Mouse (Mus musculus): Measurements from ENCODE around the gene Pnma1. TPM values are rescaled to one million over a fixed set of nuclear protein-coding genes. Genes with fewer than 3 reads are reported as not detected.
A peak's percentile ranks its signal among the peaks of the same experiment; 100 is the strongest.

Gene Pnma1
- polyA plus RNA-seq, 1 experiment from 2014 or later, result 0.16 TPM

DNA sequence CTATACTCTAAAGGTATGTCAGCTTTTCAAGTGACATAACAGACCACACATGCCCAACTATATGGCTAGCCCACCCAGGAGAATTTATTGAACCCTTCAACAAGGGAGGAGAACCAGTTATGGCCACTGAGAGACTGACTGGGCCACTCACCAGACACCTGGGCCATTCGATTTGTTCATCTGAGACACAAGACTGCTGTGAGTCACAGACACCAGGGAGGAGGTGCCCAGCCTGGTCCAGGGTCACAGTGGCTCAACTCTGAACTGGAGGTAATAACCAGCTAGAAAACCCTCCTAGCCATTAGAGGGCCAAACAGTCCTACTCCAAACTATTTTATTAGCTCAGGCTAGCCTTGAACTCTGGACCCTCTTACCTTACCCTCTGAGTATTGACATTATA is 29.8 kb upstream of the Pnma1 start:
- peak overlapping the region; percentile 87 for H3K4me2 ChIP-seq
- no peak overlapping the region for H3K4me3 ChIP-seq (replicated peaks)
- ATAC-seq (ENCODE audit: insufficient read depth), result no peak
- H3K9ac ChIP-seq, result peak overlapping the region; percentile 80; the same call in 1 of the 2 replicates
- peaks cover 97% of the 10 kb centered on the region for H3K4me1 ChIP-seq (replicated peaks)
- H3K27ac ChIP-seq (replicated peaks), result peak overlapping the region; percentile 99
- no peaks in the 10 kb centered on the region for H3K27me3 ChIP-seq
- H3K9me3 ChIP-seq (replicated peaks), result no peaks in the 10 kb centered on the region
- WGBS (ENCODE audit: insufficient replicate concordance), result 36% methylated on average over 1 of the region's 1 CpGs
- peaks cover 31% of the 10 kb centered on the region for H3K36me3 ChIP-seq (replicated peaks)

DNA sequence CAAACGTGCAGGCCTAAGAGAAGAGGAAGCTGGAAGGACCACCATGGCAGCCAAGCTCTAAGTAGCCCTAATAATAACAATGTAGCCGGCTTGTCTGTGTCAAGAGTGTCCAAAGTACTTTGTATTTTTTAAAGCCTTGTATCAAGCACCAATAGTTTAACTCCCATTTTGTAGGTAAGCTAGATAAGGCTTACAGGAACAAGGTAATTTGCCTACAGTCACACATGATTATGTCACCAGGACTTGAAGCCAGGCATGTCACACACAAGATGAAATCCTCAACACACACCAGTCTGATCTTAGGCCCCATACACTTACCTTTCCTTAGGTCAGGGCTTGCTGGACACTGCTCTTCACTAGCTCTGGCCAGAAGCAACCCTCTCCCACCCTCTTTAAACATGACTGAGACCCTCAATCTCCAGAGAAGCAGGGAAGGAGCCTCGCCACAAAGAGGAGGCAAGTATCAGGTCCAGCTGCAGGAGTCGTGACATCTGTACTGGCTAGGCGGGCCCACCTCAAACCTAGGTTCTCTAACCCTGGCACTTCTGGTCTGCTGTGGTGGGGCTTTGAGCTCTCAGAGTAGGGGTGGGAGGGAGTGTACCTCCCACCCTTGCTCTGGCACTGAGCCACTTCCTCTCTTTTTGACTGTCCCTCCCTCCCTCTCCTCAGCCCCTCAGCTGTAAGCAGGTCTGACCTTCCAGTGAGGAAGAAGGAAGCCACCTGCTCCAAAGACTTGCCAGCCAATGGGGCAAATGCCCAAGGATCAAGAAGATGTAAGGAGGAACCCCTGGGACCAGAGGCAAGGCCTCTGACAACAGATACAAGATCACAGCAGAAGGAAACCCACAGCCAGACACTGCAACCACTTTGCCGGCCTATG is 28.8 kb upstream of the Pnma1 start:
- peaks cover 35% of the 10 kb centered on the region for H3K36me3 ChIP-seq (replicated peaks)
- ATAC-seq (ENCODE audit: insufficient read depth), result no peak
- WGBS (ENCODE audit: insufficient replicate concordance), result 21% methylated on average over 6 of the region's 6 CpGs
- peak overlapping the region; percentile 99 for H3K27ac ChIP-seq (replicated peaks)
- H3K9ac ChIP-seq, result peak overlapping the region; percentile 80
- H3K9me3 ChIP-seq (replicated peaks), result no peaks in the 10 kb centered on the region
- peak overlapping the region; percentile 62 for H3K4me3 ChIP-seq (replicated peaks)
- H3K4me1 ChIP-seq (replicated peaks), result peaks cover 98% of the 10 kb centered on the region
- H3K27me3 ChIP-seq, result no peaks in the 10 kb centered on the region
- H3K4me2 ChIP-seq, result peak overlapping the region; percentile 87

DNA sequence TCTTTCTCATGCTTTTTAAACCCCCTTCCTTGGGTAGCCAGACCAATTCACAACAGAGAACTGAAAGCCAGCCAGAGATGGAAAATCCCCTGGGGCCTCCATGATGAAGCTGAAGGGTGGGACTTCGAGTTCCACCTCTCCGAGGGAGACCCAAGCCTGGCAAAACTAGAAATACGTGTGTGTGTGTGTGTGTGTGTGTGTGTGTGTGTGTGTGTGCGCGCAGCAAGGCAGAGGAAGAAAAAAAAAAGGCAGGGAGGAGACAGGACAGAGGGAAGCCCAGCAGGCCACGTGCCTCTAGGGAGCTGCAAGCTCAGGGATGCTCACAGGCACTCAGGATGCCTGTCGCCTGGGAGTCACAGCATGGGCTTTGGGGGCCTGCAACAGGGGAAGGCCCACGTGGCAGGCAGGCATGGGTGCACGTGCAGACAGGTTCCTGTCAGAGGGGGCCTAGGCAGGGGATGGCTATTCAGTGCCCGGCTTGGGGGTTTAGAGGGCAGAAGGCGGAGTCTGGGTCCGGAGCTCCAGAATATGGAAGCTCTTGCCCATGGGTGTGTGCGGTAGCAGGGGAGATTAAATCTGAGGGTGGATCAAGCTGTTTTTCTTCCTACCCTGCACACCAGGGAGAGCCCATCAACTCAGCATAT is 28.0 kb upstream of the Pnma1 start:
- H3K9ac ChIP-seq, result peak overlapping the region; percentile 80
- peak overlapping the region; percentile 99 for H3K27ac ChIP-seq (replicated peaks)
- peaks cover 97% of the 10 kb centered on the region for H3K4me1 ChIP-seq (replicated peaks)
- no peaks in the 10 kb centered on the region for H3K9me3 ChIP-seq (replicated peaks)
- WGBS (ENCODE audit: insufficient replicate concordance), result 3% methylated on average over 13 of the region's 13 CpGs
- peak overlapping the region; percentile 62 for H3K4me3 ChIP-seq (replicated peaks)
- peak; percentile 35 for ATAC-seq (ENCODE audit: insufficient read depth)
- H3K27me3 ChIP-seq, result no peaks in the 10 kb centered on the region
- peaks cover 35% of the 10 kb centered on the region for H3K36me3 ChIP-seq (replicated peaks)
- H3K4me2 ChIP-seq, result peak overlapping the region; percentile 87

DNA sequence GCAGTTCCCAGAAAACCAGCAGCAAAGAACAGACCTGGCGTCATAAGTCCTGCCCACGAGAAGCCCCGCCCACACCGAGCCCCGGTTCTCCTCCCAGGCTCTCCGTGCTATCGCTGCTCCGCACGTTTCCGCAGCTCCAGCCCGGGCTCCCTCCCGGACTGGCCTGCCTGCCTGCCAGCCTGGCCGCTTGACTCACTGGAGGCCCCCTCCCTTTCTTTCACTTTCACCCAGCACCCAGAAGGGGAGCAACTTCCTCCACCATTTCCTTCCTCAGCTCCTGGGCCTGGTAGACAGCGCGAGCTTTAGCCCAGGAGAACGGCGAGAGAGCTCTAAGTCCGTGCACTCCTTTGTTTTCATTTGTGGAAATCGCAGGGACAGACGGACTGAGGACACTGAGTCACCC is 27.4 kb upstream of the Pnma1 start:
- WGBS (ENCODE audit: insufficient replicate concordance), result 0% methylated on average over 20 of the region's 20 CpGs

DNA sequence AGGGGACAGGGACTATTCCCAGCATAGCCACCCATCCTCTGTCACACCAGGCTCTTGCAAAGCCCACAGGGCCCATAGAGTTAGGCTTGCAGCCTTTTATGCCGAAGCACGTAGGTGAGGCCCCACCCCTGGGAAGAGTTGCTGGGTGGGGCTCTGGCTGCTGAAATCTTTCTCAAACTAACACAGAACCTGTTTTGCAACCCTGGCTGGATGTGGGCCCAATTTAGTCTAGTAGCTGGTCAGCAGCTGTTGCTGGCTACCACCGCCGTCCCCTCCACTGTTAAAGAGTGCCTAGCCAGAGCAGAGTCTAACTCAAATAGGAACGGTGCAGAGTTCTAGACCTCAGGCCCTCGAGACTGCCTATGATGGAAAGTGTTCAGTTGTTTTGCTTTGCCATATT is 26.6 kb upstream of the Pnma1 start:
- Histone ChIP-seq H3K4me1 (replicated peaks) (peaks cover 92% of the 10 kb centered on the region), H3K27me3 (no peaks in the 10 kb centered on the region), H3K4me2 (peak overlapping the region; percentile 87), H3K36me3 (replicated peaks) (peaks cover 47% of the 10 kb centered on the region), H3K9ac (peak overlapping the region; percentile 41), H3K27ac (replicated peaks) (peak overlapping the region; percentile 99), H3K4me3 (replicated peaks) (peak overlapping the region; percentile 62), H3K9me3 (replicated peaks) (no peaks in the 10 kb centered on the region)
- ATAC-seq (ENCODE audit: insufficient read depth), result peak; percentile 10; the same call in 1 of the 2 replicates
- 36% methylated on average over 6 of the region's 6 CpGs for WGBS (ENCODE audit: insufficient replicate concordance)

More for the DNA sequence above, 27.4 kb upstream of the Pnma1 start:
- Histone ChIP-seq H3K4me2 (peak overlapping the region; percentile 87), H3K27me3 (no peaks in the 10 kb centered on the region), H3K4me1 (replicated peaks) (peaks cover 95% of the 10 kb centered on the region), H3K27ac (replicated peaks) (peak overlapping the region; percentile 99), H3K36me3 (replicated peaks) (peaks cover 39% of the 10 kb centered on the region), H3K9ac (peak overlapping the region; percentile 80), H3K9me3 (replicated peaks) (no peaks in the 10 kb centered on the region), H3K4me3 (replicated peaks) (peak overlapping the region; percentile 62)
- peak; percentile 89 for ATAC-seq (ENCODE audit: insufficient read depth)

DNA sequence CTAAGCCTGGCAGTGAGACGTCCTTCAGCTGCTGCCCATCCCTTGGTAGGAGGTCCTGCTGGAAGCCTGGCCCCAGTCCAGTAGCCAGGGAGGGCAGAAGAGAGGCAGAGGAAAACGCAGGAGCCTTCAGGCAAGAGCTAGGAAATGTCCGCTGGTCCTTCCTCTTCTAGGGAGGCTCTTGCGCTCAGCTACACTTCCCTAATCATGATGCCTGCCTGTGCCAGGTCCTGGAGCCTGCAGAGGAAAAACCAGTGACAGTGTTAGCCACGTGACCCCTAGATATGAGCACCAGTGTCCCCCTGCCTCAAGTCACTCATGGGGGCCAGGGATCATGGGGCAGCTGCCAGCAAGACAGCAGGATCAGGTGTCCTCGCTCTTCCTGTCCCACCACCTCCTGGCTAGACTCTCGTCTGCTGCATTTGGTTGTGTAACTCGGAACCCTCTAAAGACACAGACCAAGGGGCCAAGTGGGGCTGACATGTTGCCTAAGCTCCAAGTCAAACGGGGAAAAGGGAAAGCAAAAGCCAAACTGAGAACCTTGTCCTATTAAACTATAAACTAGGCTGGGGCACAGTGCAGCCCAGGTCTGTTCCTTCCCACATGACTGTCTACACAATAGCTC is 26.0 kb upstream of the Pnma1 start:
- H3K9ac ChIP-seq, result peak overlapping the region; percentile 41
- H3K4me3 ChIP-seq (replicated peaks), result peak overlapping the region; percentile 62
- ATAC-seq (ENCODE audit: insufficient read depth), result no peak
- peaks cover 53% of the 10 kb centered on the region for H3K36me3 ChIP-seq (replicated peaks)
- WGBS (ENCODE audit: insufficient replicate concordance), result 50% methylated on average over 9 of the region's 9 CpGs
- H3K4me2 ChIP-seq, result peak overlapping the region; percentile 87
- H3K27me3 ChIP-seq, result no peaks in the 10 kb centered on the region
- no peaks in the 10 kb centered on the region for H3K9me3 ChIP-seq (replicated peaks)
- peak overlapping the region; percentile 99 for H3K27ac ChIP-seq (replicated peaks)
- H3K4me1 ChIP-seq (replicated peaks), result peaks cover 86% of the 10 kb centered on the region

DNA sequence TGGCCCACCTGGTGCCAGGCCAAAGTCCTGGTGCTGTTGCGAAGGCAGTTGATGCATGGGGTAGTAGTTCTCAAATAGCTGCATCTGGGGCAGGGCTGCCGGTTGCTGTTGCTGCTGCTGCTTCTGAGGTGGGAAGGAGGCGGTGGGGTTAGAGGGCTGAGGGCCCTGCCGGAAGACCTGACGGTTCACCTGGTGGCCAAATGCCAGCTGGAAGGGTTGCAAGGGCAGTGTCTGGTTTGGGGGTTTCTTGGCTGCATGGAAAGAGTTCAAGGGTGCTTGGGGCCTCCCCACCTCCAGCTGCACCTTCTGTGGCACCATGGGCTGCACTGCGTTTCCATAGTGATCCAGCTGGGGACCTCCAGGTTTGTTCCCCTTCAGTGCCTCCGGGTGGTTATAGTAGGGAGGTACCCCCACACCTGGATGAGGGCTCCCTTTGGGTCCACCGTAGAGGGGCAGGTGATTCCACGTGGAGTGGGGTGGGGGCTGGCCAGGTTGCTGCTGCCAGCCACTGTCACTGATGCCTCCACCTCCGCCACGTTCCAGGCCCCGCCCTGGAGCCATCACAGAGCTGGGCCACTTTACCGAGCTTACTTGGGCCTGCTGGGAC is 25.1 kb upstream of the Pnma1 start:
- no peak for ATAC-seq (ENCODE audit: insufficient read depth)
- H3K4me1 ChIP-seq (replicated peaks), result peaks cover 77% of the 10 kb centered on the region
- no peak overlapping the region for H3K4me3 ChIP-seq (replicated peaks)
- H3K27me3 ChIP-seq, result no peaks in the 10 kb centered on the region
- peaks cover 61% of the 10 kb centered on the region for H3K36me3 ChIP-seq (replicated peaks)
- WGBS (ENCODE audit: insufficient replicate concordance), result 81% methylated on average over 13 of the region's 13 CpGs
- H3K27ac ChIP-seq (replicated peaks), result peak overlapping the region; percentile 99
- H3K4me2 ChIP-seq, result peak overlapping the region; percentile 87
- H3K9me3 ChIP-seq (replicated peaks), result no peaks in the 10 kb centered on the region
- H3K9ac ChIP-seq, result no peak overlapping the region

DNA sequence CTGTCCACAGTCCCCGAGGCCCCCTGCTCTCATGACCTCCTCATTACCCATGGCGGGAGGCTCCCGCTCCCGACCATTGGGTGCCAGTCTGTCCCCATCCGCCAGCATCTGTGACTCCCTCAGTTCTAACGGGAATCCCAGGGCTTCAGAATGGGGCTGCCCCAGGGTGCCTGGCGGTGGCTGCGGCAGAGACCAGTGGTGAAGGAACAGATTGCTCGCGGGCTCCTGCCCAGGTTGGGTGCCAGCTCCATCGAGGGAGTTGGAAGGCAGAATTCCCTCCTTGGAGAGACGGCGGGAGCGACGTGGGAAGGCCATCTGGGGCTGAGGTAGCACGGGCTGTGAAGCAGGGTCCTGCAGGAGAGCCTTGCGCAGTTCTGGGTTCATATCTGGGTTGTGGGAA is 24.6 kb upstream of the Pnma1 start:
- Histone ChIP-seq H3K4me3 (replicated peaks) (no peak overlapping the region), H3K9ac (no peak overlapping the region), H3K4me2 (no peak overlapping the region), H3K9me3 (replicated peaks) (no peaks in the 10 kb centered on the region), H3K36me3 (replicated peaks) (peaks cover 65% of the 10 kb centered on the region), H3K27me3 (no peaks in the 10 kb centered on the region), H3K4me1 (replicated peaks) (peaks cover 72% of the 10 kb centered on the region), H3K27ac (replicated peaks) (no peak overlapping the region; the same call in 1 of the 2 replicates)
- ATAC-seq (ENCODE audit: insufficient read depth), result no peak
- 90% methylated on average over 17 of the region's 17 CpGs for WGBS (ENCODE audit: insufficient replicate concordance)

DNA sequence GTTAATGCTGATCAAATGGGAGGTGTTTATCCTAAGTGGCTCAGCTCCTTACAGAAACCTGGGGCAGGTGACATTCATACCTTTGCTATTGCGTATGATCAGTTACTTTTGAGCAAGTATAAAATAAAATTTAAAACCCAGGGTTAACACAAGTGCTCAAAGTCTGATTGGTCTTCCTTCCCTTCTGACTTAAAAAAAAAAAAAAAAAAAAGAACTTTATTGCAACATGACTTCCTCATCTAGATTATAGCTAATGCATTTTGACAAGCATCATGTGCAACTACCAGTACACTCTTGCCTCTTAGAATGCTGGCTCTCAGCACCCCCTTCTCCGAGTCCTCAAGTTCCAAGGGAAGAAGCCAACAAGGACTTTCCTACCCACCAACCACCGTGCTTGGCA is 23.9 kb upstream of the Pnma1 start:
- Histone ChIP-seq H3K36me3 (replicated peaks) (peaks cover 71% of the 10 kb centered on the region), H3K27ac (replicated peaks) (no peak overlapping the region; the same call in 1 of the 2 replicates), H3K4me3 (replicated peaks) (no peak overlapping the region), H3K4me1 (replicated peaks) (peaks cover 68% of the 10 kb centered on the region), H3K4me2 (no peak overlapping the region), H3K9me3 (replicated peaks) (no peaks in the 10 kb centered on the region), H3K9ac (no peak overlapping the region), H3K27me3 (no peaks in the 10 kb centered on the region)
- no peak for ATAC-seq (ENCODE audit: insufficient read depth)
- 89% methylated on average over 3 of the region's 3 CpGs for WGBS (ENCODE audit: insufficient replicate concordance)

DNA sequence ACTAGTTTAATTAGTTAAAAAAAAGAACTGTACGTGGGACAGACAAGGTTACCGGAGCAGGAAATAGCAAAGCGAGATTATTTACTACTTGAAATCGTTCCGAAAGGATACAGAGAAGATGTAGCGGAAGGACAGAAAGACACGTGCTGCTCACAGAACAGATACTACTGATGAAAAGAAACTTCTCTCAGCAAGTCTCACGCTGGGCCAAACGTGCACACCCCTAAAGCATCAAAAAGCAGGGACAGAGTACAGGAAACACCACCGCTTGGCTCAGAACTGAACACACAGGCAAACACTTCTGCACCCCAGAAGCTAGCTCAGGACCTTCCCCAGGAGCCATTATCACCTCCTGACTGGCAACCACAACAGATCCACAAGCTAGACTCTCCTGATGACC is 22.3 kb upstream of the Pnma1 start:
- H3K9ac ChIP-seq, result no peak overlapping the region
- H3K36me3 ChIP-seq (replicated peaks), result peaks cover 87% of the 10 kb centered on the region
- WGBS (ENCODE audit: insufficient replicate concordance), result 77% methylated on average over 10 of the region's 10 CpGs

More for the DNA sequence above, 22.3 kb upstream of the Pnma1 start:
- Histone ChIP-seq H3K27ac (replicated peaks) (no peak overlapping the region), H3K4me2 (no peak overlapping the region), H3K9me3 (replicated peaks) (no peaks in the 10 kb centered on the region), H3K4me3 (replicated peaks) (no peak overlapping the region), H3K4me1 (replicated peaks) (peaks cover 67% of the 10 kb centered on the region), H3K27me3 (no peaks in the 10 kb centered on the region)
- ATAC-seq (ENCODE audit: insufficient read depth), result no peak
